Mouse (Mus musculus) ZHBTc4 (cell line): ENCODE measurements around the gene C130050O18Rik.

Source experiments
- DNase-seq: peaks from one replicate; pipeline ENCODE4 v3.0.0-alpha.2; 2011; ENCODE audit warnings: low read depth, low spot score

C130050O18Rik gene

DNA sequence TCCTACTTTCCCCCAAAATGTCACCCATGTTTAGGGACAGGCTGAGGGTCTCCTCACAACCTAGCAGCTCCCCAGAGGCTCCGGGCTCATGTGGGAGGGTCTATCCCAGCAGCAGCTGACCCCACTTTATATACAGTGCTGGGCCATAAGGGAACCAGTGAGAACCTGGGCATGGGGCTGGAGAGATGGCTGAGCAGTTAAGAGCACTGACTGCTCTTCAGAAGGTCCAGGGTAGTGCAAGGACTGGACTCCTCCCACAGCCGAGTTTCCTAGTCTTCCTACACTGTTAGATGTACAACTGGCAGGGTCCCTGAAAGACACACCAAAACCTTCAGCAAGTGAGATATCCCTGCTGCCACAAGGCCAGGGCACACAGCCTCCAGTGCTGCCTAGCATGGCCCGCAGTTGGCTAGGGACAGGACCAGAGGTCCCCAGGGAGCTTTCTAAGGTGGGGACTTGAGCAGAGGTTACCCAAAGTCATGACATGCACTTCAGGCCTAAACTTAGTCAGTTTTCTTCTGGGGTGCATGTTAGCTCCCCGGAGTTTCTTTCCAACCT lies 7.6 kb upstream of the C130050O18Rik start:
- no peak for DNase-seq

DNA sequence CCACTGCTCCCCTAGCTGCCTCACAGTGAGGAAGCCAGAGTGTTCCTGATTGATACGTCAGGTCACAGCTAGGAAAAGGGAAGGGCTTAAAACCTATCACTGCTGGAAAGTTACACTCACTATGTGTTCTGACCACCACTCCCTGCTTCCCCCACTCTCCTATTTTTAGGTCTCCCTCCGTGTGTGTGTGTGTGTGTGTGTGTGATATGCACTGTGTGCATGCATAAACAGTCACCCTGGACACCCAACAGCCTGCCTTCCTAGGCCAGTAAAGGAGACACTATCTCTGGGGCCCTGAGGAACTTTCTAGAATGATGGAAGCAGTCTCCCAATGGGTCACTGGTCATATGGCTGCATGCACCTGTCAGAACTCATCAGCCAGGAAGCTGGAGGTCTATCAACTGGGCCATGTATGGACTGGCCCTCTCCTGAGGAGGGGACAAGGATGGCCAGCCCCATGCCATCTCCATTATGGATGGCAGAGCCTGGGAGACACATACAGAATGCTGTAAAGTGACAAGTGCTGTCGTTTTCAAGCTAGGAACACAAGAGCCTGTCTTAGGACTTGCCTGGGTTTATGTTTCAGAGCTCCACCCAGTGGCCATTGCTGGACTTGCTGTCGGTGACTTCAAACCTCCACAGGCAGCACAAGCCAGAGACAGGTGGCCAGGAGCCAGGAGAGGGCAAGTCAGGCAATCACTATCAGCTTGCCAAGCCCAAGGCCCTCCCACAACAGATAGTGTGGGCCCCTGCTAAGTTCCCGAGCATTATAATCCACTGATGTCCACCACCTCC lies 6.9 kb upstream of the C130050O18Rik start:
- DNase-seq = peak; percentile 88

DNA sequence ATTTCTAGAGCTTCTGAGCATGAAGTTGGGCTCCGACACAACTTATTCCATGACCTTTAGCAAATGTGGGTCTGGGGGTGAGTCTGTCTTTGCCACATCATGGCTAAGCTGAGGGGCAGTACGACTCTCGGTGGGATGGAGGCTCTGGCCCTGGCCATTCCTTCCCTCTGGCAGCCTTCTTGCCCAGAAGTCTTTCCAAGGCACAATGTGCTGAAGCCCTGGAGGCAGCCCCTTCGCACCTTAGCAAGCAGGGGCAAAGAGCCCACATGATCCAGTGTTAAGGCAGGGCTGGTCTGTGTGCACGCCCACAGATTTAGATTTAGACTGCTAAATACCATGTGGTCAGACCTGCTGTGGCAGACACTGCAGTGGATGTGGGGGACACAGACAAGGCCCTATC lies 6.3 kb upstream of the C130050O18Rik start:
- no peak for DNase-seq

- DNase-seq = no peak
Observed at GRCm38 (mm10) chr5:139399991-139400390, 5.1 kb upstream of the C130050O18Rik start.

GRCm38 (mm10) chr5:139402106-139402505 lies 3.0 kb upstream of the C130050O18Rik start:
- no peak for DNase-seq

DNA sequence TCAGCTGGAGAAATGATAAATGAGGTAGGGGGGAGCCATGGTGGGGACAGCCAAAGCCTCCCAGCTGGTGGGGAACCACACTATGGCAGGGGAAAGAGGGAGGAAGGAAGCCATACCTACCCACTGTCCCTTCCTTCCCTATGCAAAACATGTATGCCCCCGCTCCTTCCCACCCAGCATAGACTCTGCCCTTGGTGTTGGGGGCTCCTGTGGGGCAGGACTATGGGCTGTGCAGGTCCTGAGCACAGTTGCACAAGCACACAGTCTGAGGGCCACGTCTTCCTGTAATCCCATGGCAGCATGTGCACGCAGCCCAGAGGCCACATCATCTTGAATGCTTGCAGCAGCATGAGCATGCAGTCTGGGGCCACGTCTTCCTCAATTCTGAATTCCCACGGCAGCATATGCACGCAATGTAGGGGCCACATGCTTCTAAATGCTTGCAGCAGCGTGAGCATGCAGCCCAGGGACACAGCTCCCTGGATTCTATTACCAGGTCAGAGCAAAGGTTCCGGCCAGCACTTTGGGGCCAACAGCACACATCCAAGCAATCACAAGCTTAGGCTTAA lies 1.3 kb upstream of the C130050O18Rik start:
- no peak for DNase-seq

DNA sequence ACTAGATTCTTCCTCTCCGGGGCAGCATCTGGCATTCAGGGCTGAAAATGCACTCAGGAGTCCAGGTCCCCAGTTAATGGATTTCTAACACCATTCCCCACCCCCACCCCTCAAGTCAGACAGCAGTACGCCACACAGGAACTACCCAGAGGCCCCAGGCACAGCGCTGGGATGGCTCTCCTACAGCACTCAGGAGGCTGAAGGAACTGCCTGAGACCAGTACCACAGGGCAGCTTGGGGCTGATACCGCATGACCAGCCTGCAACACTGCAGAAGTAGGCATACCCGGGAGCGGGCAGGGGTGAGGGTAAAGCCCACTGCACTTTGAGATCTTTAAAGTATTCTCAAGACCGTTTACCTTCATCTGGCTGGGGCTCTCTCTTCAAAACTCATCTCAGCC lies 398 bp downstream of the C130050O18Rik start:
- DNase-seq = no peak

- DNase-seq = no peak
Observed at GRCm38 (mm10) chr5:139405953-139406352, 873 bp downstream of the C130050O18Rik start.

- DNase-seq = no peak
Observed at GRCm38 (mm10) chr5:139407121-139407885, 2.2 kb downstream of the C130050O18Rik start.

DNA sequence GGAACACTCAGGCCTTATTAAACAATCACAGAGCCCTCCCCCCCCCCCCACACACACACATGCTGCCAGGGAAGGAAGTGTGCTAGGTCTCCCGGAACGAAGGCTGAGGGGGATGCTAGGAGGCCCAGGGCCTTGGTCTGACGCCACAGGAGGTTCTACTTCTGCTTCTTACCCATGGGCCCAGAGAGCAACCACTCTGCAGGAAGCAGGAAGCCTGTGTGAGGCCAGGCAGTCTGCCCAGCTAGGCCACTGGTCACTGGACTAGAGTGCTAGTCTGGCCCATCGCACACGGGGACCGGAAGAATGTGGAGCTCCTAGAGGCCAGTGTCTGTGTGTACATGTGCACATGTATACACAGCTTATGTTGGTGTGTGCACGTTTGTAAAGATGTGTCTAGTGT lies 3.4 kb downstream of the C130050O18Rik start:
- DNase-seq = no peak

GRCm38 (mm10) chr5:139409412-139409811 lies 4.3 kb downstream of the C130050O18Rik start:
- no peak for DNase-seq

DNA sequence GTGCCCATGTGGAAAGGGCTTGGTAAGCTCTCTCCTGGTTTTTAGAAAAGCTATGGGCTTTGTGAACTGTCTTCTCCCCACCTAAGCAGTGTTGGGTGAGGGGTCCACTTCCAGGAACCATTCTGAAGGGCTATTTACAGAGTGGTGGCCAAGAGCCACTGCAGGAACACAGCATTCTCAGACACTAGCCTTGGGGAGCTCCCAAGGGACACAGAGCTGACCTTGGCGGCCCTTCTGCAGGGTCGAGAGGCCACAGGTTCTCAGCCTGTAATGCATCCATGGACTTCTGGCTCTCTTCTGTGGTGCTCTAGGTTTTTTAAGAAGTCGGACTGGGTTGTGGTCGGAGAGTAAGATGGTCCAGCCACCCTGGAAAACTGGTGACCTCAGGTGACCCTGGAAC lies 5.0 kb downstream of the C130050O18Rik start:
- no peak for DNase-seq

DNA sequence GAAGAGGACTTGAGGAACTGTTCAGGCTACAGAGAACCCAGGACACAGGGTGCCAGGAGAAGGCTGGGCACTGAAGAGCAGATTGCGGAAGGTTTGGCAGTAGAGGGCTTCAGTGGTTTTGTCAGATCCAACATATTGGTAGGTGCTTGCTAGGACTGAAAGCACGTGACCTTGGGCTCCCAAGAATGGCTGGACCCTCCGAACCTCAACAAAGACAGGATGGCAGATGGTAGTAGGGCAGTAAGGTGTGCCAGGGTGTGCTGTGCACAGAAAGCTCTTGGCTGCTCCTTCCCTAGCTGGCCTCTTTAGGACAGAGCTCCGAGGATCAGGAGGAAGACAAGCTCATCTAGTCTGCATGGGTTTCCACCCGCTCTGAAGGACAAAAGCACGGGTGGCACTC lies 6.0 kb downstream of the C130050O18Rik start:
- no peak for DNase-seq

GRCm38 (mm10) chr5:139411665-139412314 lies 6.7 kb downstream of the C130050O18Rik start:
- no peak for DNase-seq

GRCm38 (mm10) chr5:139413545-139413944 lies 8.5 kb downstream of the C130050O18Rik start:
- no peak for DNase-seq

DNA sequence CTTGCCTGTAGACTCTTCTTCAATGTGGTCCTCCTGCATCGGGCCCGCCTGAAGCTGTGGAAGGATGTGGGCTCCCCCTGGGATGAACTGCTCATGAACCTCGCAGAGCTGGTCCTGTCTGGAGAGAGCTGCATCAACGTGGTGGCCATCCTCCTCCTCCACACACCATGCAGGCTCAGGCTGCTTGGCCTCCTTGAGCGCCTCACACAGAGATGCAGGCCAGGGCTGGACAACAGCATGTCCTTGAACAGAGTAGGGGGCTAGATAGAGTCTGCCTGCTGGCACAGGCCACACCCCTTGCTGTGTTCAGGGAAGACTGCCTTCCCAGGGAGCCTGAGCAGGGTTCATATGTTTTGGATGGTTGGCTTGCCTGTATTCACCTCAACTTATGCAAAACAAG lies 9.9 kb downstream of the C130050O18Rik start:
- no peak for DNase-seq

DNA sequence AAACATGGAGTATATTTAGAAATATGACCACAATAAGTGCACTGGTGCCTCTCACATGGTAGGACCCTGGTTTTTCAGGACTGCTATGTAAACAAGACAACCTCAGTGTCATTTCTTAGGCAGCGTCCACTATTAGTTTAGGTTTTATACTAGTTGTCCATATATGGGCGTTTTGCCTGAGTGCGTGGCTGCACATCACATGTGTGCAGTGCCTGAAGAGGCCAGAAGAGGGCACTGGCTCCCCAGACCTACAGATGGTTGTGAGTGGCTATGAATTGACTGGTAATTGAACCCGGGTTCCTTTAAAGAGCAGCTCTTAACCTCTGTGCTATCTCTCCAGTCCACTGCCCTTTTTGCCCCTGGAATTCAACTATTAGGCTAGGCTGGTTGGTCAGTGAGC lies 11.9 kb downstream of the C130050O18Rik start:
- DNase-seq = peak; percentile 85

GRCm38 (mm10) chr5:139417480-139417879 lies 12.4 kb downstream of the C130050O18Rik start:
- DNase-seq = peak; percentile 74

DNA sequence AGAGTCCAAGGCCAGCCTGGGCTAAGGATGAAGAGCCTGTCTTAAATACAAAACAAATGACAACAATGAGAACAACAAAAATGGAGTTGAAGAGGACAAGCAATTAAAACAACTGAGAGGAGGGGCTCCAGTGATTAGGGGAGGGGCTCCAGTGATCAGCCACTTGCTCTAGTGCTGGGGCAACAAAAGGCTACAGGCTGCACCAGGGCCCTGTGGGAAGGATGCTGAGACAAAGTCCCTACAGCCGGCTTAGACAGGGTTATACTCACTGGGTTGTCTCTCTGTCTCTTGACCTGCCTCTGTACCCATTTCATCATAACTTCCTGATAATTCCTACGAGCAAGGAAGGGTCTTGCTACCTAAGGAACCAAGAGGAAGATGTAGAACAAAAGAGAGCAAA lies 13.0 kb downstream of the C130050O18Rik start:
- DNase-seq = peak; percentile 37

GRCm38 (mm10) chr5:139418633-139419032 lies 13.6 kb downstream of the C130050O18Rik start:
- DNase-seq = no peak

DNA sequence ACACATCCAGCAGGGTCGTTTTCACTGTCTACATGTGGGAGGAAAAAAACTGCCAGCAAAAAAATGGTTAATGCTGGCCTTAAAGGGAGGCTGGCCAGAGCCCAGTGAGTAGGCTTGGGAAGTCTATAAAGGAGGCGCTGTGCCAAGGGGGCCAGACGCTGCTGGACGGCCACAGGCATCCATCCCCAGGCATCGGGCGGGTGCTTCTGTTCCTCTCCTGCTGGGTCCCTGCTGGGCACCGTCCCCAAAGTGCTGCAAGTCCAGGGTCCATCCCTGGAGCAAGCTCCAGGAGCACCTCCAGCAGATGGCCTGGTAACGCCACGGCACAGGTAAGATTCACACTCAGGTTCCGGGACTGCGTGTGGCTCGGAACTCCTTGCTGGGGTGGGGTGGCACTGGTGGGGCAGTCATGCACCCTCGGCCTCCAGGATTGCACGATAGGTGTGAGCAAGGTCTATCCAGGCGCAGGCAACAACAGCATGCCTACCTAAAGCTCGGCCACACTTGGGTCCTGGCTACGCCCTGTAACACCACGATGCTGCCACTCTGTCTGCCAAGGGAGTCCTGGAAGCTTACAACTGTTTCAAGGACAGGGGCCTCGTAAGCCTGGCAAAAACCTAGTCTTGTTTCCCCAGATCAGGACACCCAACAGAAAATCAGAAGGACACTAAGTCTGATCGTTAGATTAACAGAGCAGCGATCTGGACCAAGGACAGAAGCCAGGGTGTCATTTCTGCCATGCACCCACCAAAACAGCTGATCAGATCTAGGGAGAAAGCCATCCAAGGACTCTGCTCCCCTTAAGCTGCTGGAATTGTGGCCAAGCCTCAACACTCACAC lies 18.2 kb downstream of the C130050O18Rik start, which contains the start of gene Gper1:
Gene Gper1, plus strand, starts transcription at position 126 of the 840 bp plus-strand sequence.
- DNase-seq = no peak
